Mouse (Mus musculus) heart, adult 2 months (tissue): ENCODE measurements at regions not wholly inside any gene's neighbourhood (a gene's known extent, or its start where the extent isn't known, plus 50 kb on each side); places are given as distances from the start of the nearest gene placed in this dataset.

Experiments used
- CTCF ChIP-seq: fragments of 200-600 bp; IDR thresholded peaks from 2 replicates; pipeline ENCODE4 v1.8.1; 2022; ENCODE audit warnings: antibody characterized with exemption, mild to moderate bottlenecking, moderate library complexity
- POLR2A ChIP-seq: fragments of 200-500 bp; IDR thresholded peaks from 2 replicates; pipeline ENCODE4 v1.6.1; 2011; ENCODE audit warnings: mild to moderate bottlenecking, low read depth, low read length, control low read depth; ENCODE audit not compliant: insufficient read depth

DNA sequence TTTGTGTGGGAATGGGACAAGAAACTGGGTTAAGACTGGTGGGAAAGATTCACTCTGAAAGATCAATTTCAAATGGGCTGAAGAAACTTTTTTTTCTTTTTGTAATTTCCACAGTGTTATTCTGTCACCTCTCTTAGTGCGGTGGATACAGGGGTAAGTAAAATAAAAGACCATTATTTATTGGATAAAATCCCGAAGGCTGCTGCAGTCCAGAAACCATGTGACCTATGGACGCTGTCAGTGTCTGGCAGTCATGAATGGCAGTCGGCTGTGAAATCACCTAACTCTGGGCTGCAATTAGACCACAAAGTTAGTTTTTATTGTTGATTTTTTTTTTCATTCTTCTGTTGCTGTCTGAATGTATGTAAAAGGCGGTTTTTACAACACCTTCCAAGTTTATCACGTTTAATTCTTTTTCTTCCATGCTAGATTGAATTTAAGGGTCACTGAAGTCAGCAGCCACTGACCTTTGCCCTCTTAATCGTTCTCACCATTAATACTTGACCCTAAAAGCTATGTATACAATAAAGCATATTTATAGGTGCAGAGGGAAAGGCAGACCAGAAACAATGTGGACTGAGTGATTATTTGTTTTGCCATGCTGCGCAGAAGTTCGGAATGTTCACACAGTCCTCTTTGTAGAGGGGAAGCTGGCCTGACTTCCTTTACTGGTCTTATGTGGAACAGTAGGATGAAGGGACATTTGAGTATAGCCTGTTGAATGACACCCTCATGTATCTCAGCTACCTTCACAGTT is 182.7 kb downstream of the Bmp2 start:
- no peak for TF ChIP-seq POLR2A
- TF ChIP-seq CTCF, result no peak
